7 mouse cellular contexts compared by ENCODE assay signal in genomic region chrX:169972131-169972530, GRCm38 (mm10). TPM values are rescaled to one million over a fixed set of nuclear protein-coding genes. Genes with fewer than 3 reads are reported as not detected.
DNase-seq lines count a peak whose midpoint lies in the region; ATAC-seq lines count a peak whose summit lies in the region.
"Not testable (repeated sequence)": the region's sequence is repeated elsewhere in the genome, so short reads cannot be mapped to it uniquely, and the experiment has no call there.

No protein-coding gene starts in this region.

- H3K4me2 ChIP-seq in forebrain, embryonic 11.5 days (ENCODE audit: low read depth, low read length, severe bottlenecking); heart, embryonic 11.5 days; intestine, embryonic 15.5 days (replicated peaks): not testable (repeated sequence)

- DNase-seq in brain, adult 2 months (ENCODE audit: low read depth, low spot score) = peak; percentile 3
- DNase-seq in forebrain, embryonic 11.5 days (ENCODE audit: low spot score) = peak; percentile 63
- DNase-seq in limb, embryonic 10.5 days (ENCODE audit: low spot score) = peak; percentile 39
- peak; percentile 35 for DNase-seq in mesoderm, embryonic 11.5 days (ENCODE audit: low read depth, low spot score)
- DNase-seq in retina, postnatal 1 day = peak; percentile 8

- peak; percentile 50 for ATAC-seq in forebrain, embryonic 11.5 days (replicated peaks; ENCODE audit: low FRiP score)
- ATAC-seq in heart, embryonic 11.5 days (replicated peaks; ENCODE audit: insufficient number of reproducible peaks, low FRiP score, low TSS enrichment) = peak; percentile 61
- ATAC-seq in intestine, embryonic 15.5 days = peak; percentile 48

- not testable (repeated sequence) for H3K4me3 ChIP-seq in forebrain, embryonic 11.5 days (ENCODE audit: low read depth, low read length); heart, embryonic 11.5 days (ENCODE audit: low read depth, low read length); intestine, embryonic 15.5 days (replicated peaks); limb, embryonic 10.5 days

- not testable (repeated sequence) for H3K4me1 ChIP-seq in forebrain, embryonic 11.5 days (replicated peaks; ENCODE audit: control insufficient read depth, insufficient read depth, low read length); heart, embryonic 11.5 days (ENCODE audit: control insufficient read depth, insufficient read depth, low read length); intestine, embryonic 15.5 days (replicated peaks); limb, embryonic 10.5 days

- peaks cover 11% of the 10 kb centered on the region; the same call in 1 of the 2 replicates for H3K9me3 ChIP-seq in forebrain, embryonic 11.5 days (ENCODE audit: control insufficient read depth, low read length)
- peaks cover 18% of the 10 kb centered on the region for H3K9me3 ChIP-seq in heart, embryonic 11.5 days (replicated peaks; ENCODE audit: control insufficient read depth, low read length)
- not testable (repeated sequence) for H3K9me3 ChIP-seq in intestine, embryonic 15.5 days; limb, embryonic 10.5 days (replicated peaks)

- not testable (repeated sequence) for H3K27ac ChIP-seq in forebrain, embryonic 11.5 days (ENCODE audit: low read depth, low read length); intestine, embryonic 15.5 days; limb, embryonic 10.5 days
- 0 out of 2 replicates have a peak overlapping the region, but pooled peaks have one; percentile 1 for H3K27ac ChIP-seq in heart, embryonic 11.5 days (ENCODE audit: low read depth, low read length)

- not testable (repeated sequence) for H3K9ac ChIP-seq in forebrain, embryonic 11.5 days (ENCODE audit: low read length); heart, embryonic 11.5 days (ENCODE audit: low read depth, low read length); intestine, embryonic 15.5 days

- WGBS in forebrain, embryonic 11.5 days = 82% methylated on average over 2 of the region's 2 CpGs
- WGBS in heart, embryonic 11.5 days (ENCODE audit: insufficient replicate concordance) = 74% methylated on average over 2 of the region's 2 CpGs
- 71% methylated on average over 2 of the region's 2 CpGs for WGBS in intestine, embryonic 15.5 days
- WGBS in limb, embryonic 10.5 days = 79% methylated on average over 2 of the region's 2 CpGs

- H3K36me3 ChIP-seq in forebrain, embryonic 11.5 days (ENCODE audit: control insufficient read depth, insufficient read depth, low read length) = peaks cover 13% of the 10 kb centered on the region
- H3K36me3 ChIP-seq in heart, embryonic 11.5 days (ENCODE audit: control insufficient read depth, insufficient read depth, low read length); intestine, embryonic 15.5 days: not testable (repeated sequence)
- H3K36me3 ChIP-seq in limb, embryonic 10.5 days = peaks cover 73% of the 10 kb centered on the region

- not testable (repeated sequence) for H3K27me3 ChIP-seq in forebrain, embryonic 11.5 days (ENCODE audit: control insufficient read depth, insufficient read depth, low read length); heart, embryonic 11.5 days (ENCODE audit: control insufficient read depth, insufficient read depth, low read length); intestine, embryonic 15.5 days (replicated peaks); limb, embryonic 10.5 days (ENCODE audit: low read depth, poor library complexity, severe bottlenecking)

RNA-seq across cellular contexts. Expression of gene Gm21887, which starts 37.3 kb away (rescaled TPM):
- polyA plus RNA-seq in forebrain, embryonic 11.5 days (2014; fragmentation: Nextera tagmentation; extraction: Ambion mirVana) = 321 and 384 TPM in 2 replicates
- polyA plus RNA-seq in heart, embryonic 11.5 days (2014; fragmentation: Nextera tagmentation; extraction: Ambion mirVana) = 95.5 and 157 TPM in 2 replicates
- polyA plus RNA-seq in intestine, embryonic 15.5 days (2015; fragmentation: Nextera tagmentation; extraction: Ambion mirVana) = 123 and 168 TPM in 2 replicates
- 253 and 254 TPM in 2 replicates for polyA plus RNA-seq in limb, embryonic 10.5 days (2016; fragmentation: Nextera tagmentation; extraction: Ambion mirVana)

Comparison
In these comparisons a context has a peak if more than half of its experiments do, and no peak if none do; other contexts are left out.
1. DNase-seq: peak in every context shown above with its lines; median percentile 63 in forebrain, embryonic 11.5 days; 39 in limb, embryonic 10.5 days; 35 in mesoderm, embryonic 11.5 days; 8 in retina, postnatal 1 day; 3 in brain, adult 2 months.